Mouse (Mus musculus): ENCODE results near the gene Gm11168. TPM values are rescaled to one million over a fixed set of nuclear protein-coding genes. Genes with fewer than 3 reads are reported as not detected.
A peak's percentile ranks its signal among the peaks of the same experiment; 100 is the strongest.
"Not testable (repeated sequence)": the region's sequence is repeated elsewhere in the genome, so short reads cannot be mapped to it uniquely, and the experiment has no call there.

Gene Gm11168
- polyA plus RNA-seq (2015; fragmentation: Nextera tagmentation; extraction: Ambion mirVana), result not detected in 2 replicates

- H3K9me3 ChIP-seq (replicated peaks; ENCODE audit: control insufficient read depth, low read length); ATAC-seq (ENCODE audit: low read depth); H3K27me3 ChIP-seq (ENCODE audit: control insufficient read depth, insufficient read depth, low read depth, low read length); H3K9ac ChIP-seq (ENCODE audit: low read depth, low read length); H3K4me3 ChIP-seq (ENCODE audit: low read depth, low read length); H3K4me2 ChIP-seq (ENCODE audit: low read depth, low read length); H3K36me3 ChIP-seq (ENCODE audit: control insufficient read depth, insufficient read depth); H3K4me1 ChIP-seq (ENCODE audit: control insufficient read depth, low read depth, low read length); H3K27ac ChIP-seq (ENCODE audit: low read length): not testable (repeated sequence)
- WGBS (ENCODE audit: insufficient replicate concordance), result 60% methylated on average over 6 of the region's 14 CpGs
These were observed at the start of gene Gm11168 for GRCm38 (mm10) chr9:3002794-3003396. Gene Gm11168 (plus strand): TSS chr9:3003346.

GRCm38 (mm10) chr9:3000445-3000972 is 2.6 kb upstream of the Gm11168 start, which contains the start of gene Gm10722:
Gene Gm10722 (plus strand): TSS chr9:3000922.
- not testable (repeated sequence) for H3K27me3 ChIP-seq (ENCODE audit: control insufficient read depth, insufficient read depth, low read depth, low read length); H3K4me2 ChIP-seq (ENCODE audit: low read depth, low read length); H3K9me3 ChIP-seq (replicated peaks; ENCODE audit: control insufficient read depth, low read length); H3K4me1 ChIP-seq (ENCODE audit: control insufficient read depth, low read depth, low read length); H3K9ac ChIP-seq (ENCODE audit: low read depth, low read length); H3K36me3 ChIP-seq (ENCODE audit: control insufficient read depth, insufficient read depth); H3K27ac ChIP-seq (ENCODE audit: low read length); H3K4me3 ChIP-seq (ENCODE audit: low read depth, low read length); ATAC-seq (ENCODE audit: low read depth)
- 53% methylated on average over 12 of the region's 12 CpGs for WGBS (ENCODE audit: insufficient replicate concordance)

DNA sequence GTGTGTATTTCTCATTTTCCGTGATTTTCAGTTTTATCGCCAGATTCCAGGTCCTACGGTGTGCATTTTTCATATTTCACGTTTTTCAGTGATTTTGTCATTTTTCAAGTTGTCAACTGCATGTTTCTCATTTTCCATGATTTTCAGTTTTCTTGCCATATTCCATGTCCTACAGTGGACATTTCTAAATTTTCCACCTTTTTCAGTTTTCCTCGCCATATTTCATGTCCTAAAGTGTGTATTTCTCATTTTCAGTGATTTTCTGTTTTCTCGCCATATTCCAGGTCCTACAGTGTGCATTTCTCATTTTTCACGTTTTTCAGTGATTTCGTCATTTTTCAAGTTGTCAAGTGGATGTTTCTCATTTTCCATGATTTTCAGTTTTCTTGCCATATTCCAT is 2.1 kb upstream of the Gm11168 start:
- 48% methylated on average over 8 of the region's 8 CpGs for WGBS (ENCODE audit: insufficient replicate concordance)
- H3K9ac ChIP-seq (ENCODE audit: low read depth, low read length); H3K27ac ChIP-seq (ENCODE audit: low read length); H3K9me3 ChIP-seq (replicated peaks; ENCODE audit: control insufficient read depth, low read length); ATAC-seq (ENCODE audit: low read depth); H3K27me3 ChIP-seq (ENCODE audit: control insufficient read depth, insufficient read depth, low read depth, low read length); H3K4me2 ChIP-seq (ENCODE audit: low read depth, low read length); H3K36me3 ChIP-seq (ENCODE audit: control insufficient read depth, insufficient read depth); H3K4me1 ChIP-seq (ENCODE audit: control insufficient read depth, low read depth, low read length); H3K4me3 ChIP-seq (ENCODE audit: low read depth, low read length): not testable (repeated sequence)

DNA sequence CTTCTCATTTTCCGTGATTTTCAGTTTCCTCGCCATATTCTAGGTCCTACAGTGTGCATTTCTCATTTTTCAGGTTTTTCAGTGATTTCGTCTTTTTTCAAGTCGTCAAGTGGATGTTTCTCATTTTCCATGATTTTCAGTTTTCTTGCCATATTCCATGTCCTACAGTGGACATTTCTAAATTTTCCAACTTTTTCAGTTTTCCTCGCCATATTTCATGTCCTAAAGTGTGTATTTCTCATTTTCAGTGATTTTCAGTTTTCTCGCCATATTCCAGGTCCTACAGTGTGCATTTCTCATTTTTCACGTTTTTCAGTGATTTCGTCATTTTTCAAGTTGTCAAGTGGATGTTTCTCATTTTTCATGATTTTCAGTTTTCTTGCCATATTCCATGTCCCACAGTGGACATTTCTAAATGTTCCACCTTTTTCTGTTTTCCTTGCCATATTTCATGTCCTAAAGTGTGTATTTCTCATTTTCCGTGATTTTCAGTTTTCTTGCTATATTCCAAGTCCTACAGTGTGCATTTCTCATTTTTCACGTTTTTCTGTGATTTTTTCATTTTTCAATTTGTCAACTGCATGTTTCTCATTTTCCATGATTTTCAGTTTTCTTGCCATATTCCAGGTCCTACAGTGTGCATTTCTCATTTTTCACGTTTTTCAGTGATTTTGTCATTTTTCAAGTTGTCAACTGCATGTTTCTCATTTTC is 1.0 kb upstream of the Gm11168 start:
- H3K4me3 ChIP-seq (ENCODE audit: low read depth, low read length); H3K9me3 ChIP-seq (replicated peaks; ENCODE audit: control insufficient read depth, low read length); H3K4me2 ChIP-seq (ENCODE audit: low read depth, low read length); H3K4me1 ChIP-seq (ENCODE audit: control insufficient read depth, low read depth, low read length); H3K27me3 ChIP-seq (ENCODE audit: control insufficient read depth, insufficient read depth, low read depth, low read length); H3K27ac ChIP-seq (ENCODE audit: low read length); H3K9ac ChIP-seq (ENCODE audit: low read depth, low read length); H3K36me3 ChIP-seq (ENCODE audit: control insufficient read depth, insufficient read depth): not testable (repeated sequence)
- peak; percentile 68 for ATAC-seq (ENCODE audit: low read depth)
- WGBS (ENCODE audit: insufficient replicate concordance), result 44% methylated on average over 8 of the region's 11 CpGs

GRCm38 (mm10) chr9:3006179-3006578 is 3.0 kb downstream of the Gm11168 start:
- H3K36me3 ChIP-seq (ENCODE audit: control insufficient read depth, insufficient read depth); H3K27ac ChIP-seq (ENCODE audit: low read length); H3K9ac ChIP-seq (ENCODE audit: low read depth, low read length); H3K9me3 ChIP-seq (replicated peaks; ENCODE audit: control insufficient read depth, low read length); ATAC-seq (ENCODE audit: low read depth); H3K4me2 ChIP-seq (ENCODE audit: low read depth, low read length); H3K27me3 ChIP-seq (ENCODE audit: control insufficient read depth, insufficient read depth, low read depth, low read length); H3K4me1 ChIP-seq (ENCODE audit: control insufficient read depth, low read depth, low read length); H3K4me3 ChIP-seq (ENCODE audit: low read depth, low read length): not testable (repeated sequence)
- WGBS (ENCODE audit: insufficient replicate concordance), result 61% methylated on average over 1 of the region's 5 CpGs

DNA sequence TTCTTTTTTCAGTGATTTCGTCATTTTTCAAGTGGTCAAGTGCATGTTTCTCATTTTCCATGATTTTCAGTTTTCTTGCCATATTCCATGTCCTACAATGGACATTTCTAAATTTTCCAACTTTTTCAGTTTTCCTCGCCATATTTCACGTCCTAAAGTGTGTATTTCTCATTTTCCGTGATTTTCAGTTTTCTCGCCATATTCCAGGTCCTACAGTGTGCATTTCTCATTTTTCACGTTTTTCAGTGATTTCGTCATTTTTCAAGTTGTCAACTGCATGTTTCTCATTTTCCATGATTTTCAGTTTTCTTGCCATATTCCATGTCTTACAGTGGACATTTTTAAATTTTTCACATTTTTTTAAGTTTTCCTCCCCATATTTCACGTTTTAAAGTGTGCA is 3.5 kb downstream of the Gm11168 start:
- not testable (repeated sequence) for H3K36me3 ChIP-seq (ENCODE audit: control insufficient read depth, insufficient read depth); H3K4me1 ChIP-seq (ENCODE audit: control insufficient read depth, low read depth, low read length); H3K27ac ChIP-seq (ENCODE audit: low read length); H3K9ac ChIP-seq (ENCODE audit: low read depth, low read length); H3K9me3 ChIP-seq (replicated peaks; ENCODE audit: control insufficient read depth, low read length); H3K4me2 ChIP-seq (ENCODE audit: low read depth, low read length); ATAC-seq (ENCODE audit: low read depth); H3K27me3 ChIP-seq (ENCODE audit: control insufficient read depth, insufficient read depth, low read depth, low read length); H3K4me3 ChIP-seq (ENCODE audit: low read depth, low read length)
- 56% methylated on average over 7 of the region's 8 CpGs for WGBS (ENCODE audit: insufficient replicate concordance)

DNA sequence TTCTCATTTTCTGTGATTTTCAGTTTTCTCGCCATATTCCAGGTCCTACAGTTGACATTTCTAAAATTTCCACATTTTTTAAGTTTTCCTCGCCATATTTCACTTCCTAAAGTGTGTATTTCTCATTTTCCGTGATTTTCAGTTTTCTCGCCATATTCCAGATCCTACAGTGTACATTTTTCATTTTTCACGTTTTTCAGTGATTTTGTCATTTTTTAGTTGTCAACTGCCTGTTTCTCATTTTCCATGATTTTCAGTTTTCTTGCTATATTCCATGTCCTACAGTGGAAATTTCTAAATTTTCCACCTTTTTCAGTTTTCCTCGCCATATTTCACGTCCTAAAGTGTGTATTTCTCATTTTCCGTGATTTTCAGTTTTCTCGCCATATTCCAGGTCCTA is 4.1 kb downstream of the Gm11168 start:
- not testable (repeated sequence) for H3K4me2 ChIP-seq (ENCODE audit: low read depth, low read length); H3K36me3 ChIP-seq (ENCODE audit: control insufficient read depth, insufficient read depth); H3K4me3 ChIP-seq (ENCODE audit: low read depth, low read length); H3K4me1 ChIP-seq (ENCODE audit: control insufficient read depth, low read depth, low read length); H3K27ac ChIP-seq (ENCODE audit: low read length); H3K9me3 ChIP-seq (replicated peaks; ENCODE audit: control insufficient read depth, low read length); H3K27me3 ChIP-seq (ENCODE audit: control insufficient read depth, insufficient read depth, low read depth, low read length); ATAC-seq (ENCODE audit: low read depth); H3K9ac ChIP-seq (ENCODE audit: low read depth, low read length)
- WGBS (ENCODE audit: insufficient replicate concordance), result 58% methylated on average over 6 of the region's 9 CpGs

DNA sequence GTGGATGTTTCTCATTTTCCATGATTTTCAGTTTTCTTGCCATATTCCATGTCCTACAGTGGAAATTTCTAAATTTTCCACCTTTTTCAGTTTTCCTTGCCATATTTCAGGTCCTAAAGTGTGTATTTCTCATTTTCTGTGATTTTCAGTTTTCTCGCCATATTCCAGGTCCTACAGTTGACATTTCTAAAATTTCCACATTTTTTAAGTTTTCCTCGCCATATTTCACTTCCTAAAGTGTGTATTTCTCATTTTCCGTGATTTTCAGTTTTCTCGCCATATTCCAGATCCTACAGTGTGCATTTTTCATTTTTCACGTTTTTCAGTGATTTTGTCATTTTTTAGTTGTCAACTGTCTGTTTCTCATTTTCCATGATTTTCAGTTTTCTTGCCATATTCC is 6.2 kb downstream of the Gm11168 start:
- WGBS (ENCODE audit: insufficient replicate concordance), result no CpG with 5 or more reads among the region's 5 CpGs
- not testable (repeated sequence) for H3K27me3 ChIP-seq (ENCODE audit: control insufficient read depth, insufficient read depth, low read depth, low read length); H3K4me2 ChIP-seq (ENCODE audit: low read depth, low read length); H3K27ac ChIP-seq (ENCODE audit: low read length); H3K9ac ChIP-seq (ENCODE audit: low read depth, low read length); H3K4me3 ChIP-seq (ENCODE audit: low read depth, low read length); H3K9me3 ChIP-seq (replicated peaks; ENCODE audit: control insufficient read depth, low read length); H3K4me1 ChIP-seq (ENCODE audit: control insufficient read depth, low read depth, low read length); ATAC-seq (ENCODE audit: low read depth); H3K36me3 ChIP-seq (ENCODE audit: control insufficient read depth, insufficient read depth)

GRCm38 (mm10) chr9:3012054-3012621 is 9.0 kb downstream of the Gm11168 start:
- H3K4me3 ChIP-seq (ENCODE audit: low read depth, low read length); H3K36me3 ChIP-seq (ENCODE audit: control insufficient read depth, insufficient read depth); H3K27me3 ChIP-seq (ENCODE audit: control insufficient read depth, insufficient read depth, low read depth, low read length); H3K4me2 ChIP-seq (ENCODE audit: low read depth, low read length); H3K9me3 ChIP-seq (replicated peaks; ENCODE audit: control insufficient read depth, low read length); H3K9ac ChIP-seq (ENCODE audit: low read depth, low read length); ATAC-seq (ENCODE audit: low read depth); H3K4me1 ChIP-seq (ENCODE audit: control insufficient read depth, low read depth, low read length); H3K27ac ChIP-seq (ENCODE audit: low read length): not testable (repeated sequence)
- WGBS (ENCODE audit: insufficient replicate concordance), result 42% methylated on average over 2 of the region's 7 CpGs

All from liver, embryonic 16.5 days (tissue).